Mouse (Mus musculus) heart, adult 11 months (tissue): ENCODE data around the gene Qars.

ENCODE experiments used
- DNase-seq: peaks from one replicate; pipeline ENCODE4 v3.0.0; 2022

Gene Qars

DNA sequence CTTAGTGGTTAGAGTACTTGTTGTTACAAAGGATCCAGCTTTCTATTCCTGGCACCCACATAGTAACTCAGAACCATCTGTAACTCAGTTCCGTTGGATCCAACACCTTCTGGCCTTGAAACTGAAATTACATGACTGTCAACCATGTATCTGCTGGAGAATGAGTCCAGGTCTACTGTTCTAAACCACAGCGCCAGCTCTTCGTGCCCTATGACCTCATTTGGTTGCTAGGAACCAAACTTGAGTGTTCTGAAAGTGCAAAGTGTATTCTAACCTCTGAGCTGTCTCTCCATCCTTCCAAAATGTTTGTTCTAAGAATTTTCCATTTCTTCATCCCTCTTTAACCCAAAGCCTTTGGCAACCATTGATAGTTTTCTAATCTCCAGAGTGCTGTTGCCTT is 38.5 kb downstream of the Qars start:
- peak; percentile 59 for DNase-seq

DNA sequence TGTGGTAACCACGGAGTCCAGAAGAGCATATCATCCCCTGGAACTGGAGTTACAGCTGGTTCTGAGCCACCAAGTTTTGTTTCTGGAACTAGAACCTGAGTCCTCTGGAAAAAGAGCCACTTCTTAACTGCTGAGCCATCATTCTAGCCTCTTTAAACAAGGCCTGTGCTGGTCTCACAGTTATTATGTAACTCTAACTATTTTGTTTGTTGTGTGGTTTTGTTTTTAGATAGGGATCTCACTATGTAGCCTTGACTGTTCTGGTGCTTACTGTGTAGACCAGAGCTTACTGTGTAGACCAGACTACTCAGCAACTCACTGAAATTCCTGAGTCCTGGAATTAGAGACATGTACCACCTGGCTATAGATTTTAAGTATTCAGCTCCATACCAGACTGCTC is 39.4 kb downstream of the Qars start:
- DNase-seq = no peak

GRCm38 (mm10) chr9:108559169-108559568 is 51.7 kb downstream of the Qars start:
- DNase-seq = peak; percentile 92

DNA sequence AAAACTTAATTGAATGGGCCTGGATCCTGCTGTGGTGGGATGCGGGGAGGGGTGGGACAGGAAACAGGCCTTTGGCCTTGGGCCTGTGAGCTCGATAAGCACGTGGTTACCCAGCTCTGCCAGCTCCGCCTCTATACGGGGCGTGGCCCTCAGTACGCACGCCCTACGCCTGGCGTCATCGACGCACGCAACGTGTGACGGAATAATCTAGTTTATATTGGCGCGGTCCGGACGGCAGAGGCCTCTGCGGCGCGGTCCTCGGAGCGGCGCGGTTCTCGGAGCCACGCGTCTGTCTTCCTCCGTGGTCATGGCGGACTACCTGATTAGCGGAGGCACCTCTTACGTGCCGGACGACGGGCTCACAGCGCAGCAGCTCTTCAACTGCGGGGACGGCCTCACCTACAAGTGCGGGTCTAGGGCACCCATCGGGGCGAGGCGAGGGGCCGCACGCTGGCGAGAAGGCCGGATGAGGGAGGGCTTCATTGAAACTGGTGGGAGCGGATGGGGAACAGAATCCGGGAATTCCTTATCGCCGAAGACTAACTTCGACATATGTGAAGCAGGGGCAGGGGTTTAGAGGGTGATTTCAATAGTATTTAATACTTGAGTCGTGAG is 52.8 kb downstream of the Qars start, which contains the start of gene Impdh2:
Impdh2 (plus strand) TSS at position 60 of the 615 bp plus-strand sequence.
- DNase-seq = peak; percentile 100

GRCm38 (mm10) chr9:108563671-108564070 is 56.2 kb downstream of the Qars start:
- peak; percentile 90 for DNase-seq

DNA sequence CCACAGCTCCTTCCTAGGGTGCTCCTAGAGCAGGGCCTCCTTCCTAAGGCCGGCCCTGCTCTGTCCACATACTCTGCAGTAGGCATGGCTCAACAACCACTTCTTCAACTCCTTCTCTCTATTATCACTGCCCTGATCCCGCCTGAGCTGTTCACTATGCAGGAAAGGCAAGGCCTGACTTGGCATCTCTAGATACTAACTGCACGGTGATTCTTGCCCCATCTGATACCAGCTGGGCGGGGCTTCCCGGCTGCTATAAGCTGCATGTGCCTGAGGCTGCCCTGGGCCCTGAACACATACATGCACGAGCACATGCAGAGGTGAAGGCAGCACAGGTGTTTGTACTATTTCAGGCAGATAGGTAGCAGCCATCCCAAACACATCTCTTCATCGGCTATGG is 56.6 kb downstream of the Qars start:
- DNase-seq = peak; percentile 90
